Mouse (Mus musculus): ENCODE results near the gene Abhd17c.

DNA sequence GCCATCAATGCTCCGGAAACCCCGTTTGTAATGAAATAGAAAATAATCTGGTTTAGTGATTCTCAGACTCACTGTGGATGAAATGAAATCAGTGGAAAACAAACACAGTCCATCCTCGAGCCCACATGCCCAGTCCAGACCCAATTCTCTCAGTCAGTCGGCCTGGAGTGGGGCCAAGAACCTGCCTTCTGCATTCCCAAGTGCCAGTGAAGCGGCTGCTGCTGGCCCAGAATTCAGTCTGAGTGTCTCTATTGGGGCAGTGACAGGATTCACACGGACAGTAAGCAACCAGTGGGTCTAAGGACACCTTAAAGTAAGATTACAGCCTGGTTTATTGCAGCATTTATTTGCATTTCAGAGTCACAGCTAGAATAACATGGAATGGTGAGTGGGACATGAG lies 55.2 kb downstream of the Abhd17c start:
- no peak for TF ChIP-seq CTCF (conservative IDR thresholded peaks at IDR 0.05; ENCODE audit: insufficient read depth, insufficient read length, low read depth, low read length)
- no peak for TF ChIP-seq POLR2A (IDR thresholded peaks at IDR 0.05; ENCODE audit: low read depth, low read length)
